9 mouse cellular contexts compared by ENCODE assay signal in the genomic region with DNA sequence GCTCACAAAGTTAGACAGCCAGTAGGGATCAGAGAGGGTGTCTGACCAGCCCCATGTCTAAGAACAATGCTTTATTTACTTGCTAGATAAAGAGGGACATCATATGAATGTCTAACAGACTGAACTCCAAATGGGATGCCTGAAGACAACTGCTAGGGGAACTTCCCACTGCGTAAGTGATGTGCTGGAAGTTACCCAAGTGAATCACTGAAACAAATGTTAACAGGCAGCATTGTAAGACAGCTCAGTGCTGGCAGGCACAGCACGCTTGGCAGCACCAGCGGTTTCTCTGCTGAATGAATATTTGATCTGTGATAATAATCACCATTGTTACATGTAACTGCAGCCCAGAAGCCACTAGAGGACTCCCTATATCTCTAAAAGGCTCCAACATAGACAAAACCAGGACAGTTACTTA. TPM values are rescaled to one million over a fixed set of nuclear protein-coding genes. Genes with fewer than 3 reads are reported as not detected.
A peak's percentile ranks its signal among the peaks of the same experiment; 100 is the strongest.
DNase-seq lines count a peak whose midpoint lies in the region; ATAC-seq and TF ChIP-seq lines count a peak whose summit lies in the region.
"Had no signal": no experiment of that assay in that cellular context is flagged by ENCODE, and none has a peak within 500 bp of the region (broad histone marks: within the 10 kb centered on the region; RNA-seq: fewer than 3 reads in every experiment).

No protein-coding gene starts in this region.

- no peak for TF ChIP-seq POLR2A in kidney, adult 2 months (IDR thresholded peaks at IDR 0.05; ENCODE audit: low read depth, low read length)
- no peak for TF ChIP-seq POLR2A in brain, embryonic 14.5 days (IDR thresholded peaks at IDR 0.05; ENCODE audit: borderline replicate concordance, extremely low read depth, insufficient read depth, insufficient read length, poor library complexity, severe bottlenecking)

- DNase-seq in kidney, adult 2 months, result peak; percentile 19
- no peak for DNase-seq in kidney, adult 8-10 months
- DNase-seq in brain, embryonic 14.5 days (ENCODE audit: low read depth), result peak; percentile 90
- peak; percentile 21 to 31 for DNase-seq in frontal cortex, postnatal 10 days (ENCODE audit: low spot score in 2 of 2)
- peak; percentile 39 to 85 for DNase-seq in layer of hippocampus, postnatal 14 days (ENCODE audit: low spot score in 2 of 2)
- no peak for DNase-seq in spleen, adult 18-20 months
- no peak for DNase-seq in urinary bladder, postnatal 10 days (ENCODE audit: low spot score)

- no peaks in the 10 kb centered on the region for H3K9me3 ChIP-seq in neural tube, embryonic 14.5 days (ENCODE audit: control insufficient read depth, low read length)
- H3K9me3 ChIP-seq: heart, embryonic 13.5 days had no signal

- no peak overlapping the region for H3K4me3 ChIP-seq in kidney, adult 2 months (ENCODE audit: insufficient read depth, low read depth, low read length)
- H3K4me3 ChIP-seq in neural tube, embryonic 14.5 days (ENCODE audit: low read depth, low read length), result no peak overlapping the region
- H3K4me3 ChIP-seq: heart, embryonic 13.5 days had no signal

- no peaks in the 10 kb centered on the region for H3K4me1 ChIP-seq in kidney, adult 2 months (ENCODE audit: control insufficient read depth, insufficient read depth, low read length)
- H3K4me1 ChIP-seq in neural tube, embryonic 14.5 days (ENCODE audit: control insufficient read depth, insufficient read depth, low read length), result no peaks in the 10 kb centered on the region
- H3K4me1 ChIP-seq: heart, embryonic 13.5 days had no signal

- H3K4me2 ChIP-seq in neural tube, embryonic 14.5 days (ENCODE audit: low read depth, low read length), result no peak overlapping the region
- H3K4me2 ChIP-seq: heart, embryonic 13.5 days had no signal

- no peak overlapping the region for H3K9ac ChIP-seq in neural tube, embryonic 14.5 days (replicated peaks; ENCODE audit: low read depth, low read length)
- H3K9ac ChIP-seq: heart, embryonic 13.5 days had no signal

- no peaks in the 10 kb centered on the region for H3K27me3 ChIP-seq in kidney, adult 2 months (replicated peaks; ENCODE audit: control insufficient read depth, insufficient read depth, low read length)
- no peaks in the 10 kb centered on the region for H3K27me3 ChIP-seq in neural tube, embryonic 14.5 days (ENCODE audit: control insufficient read depth, insufficient read depth, low read length)
- H3K27me3 ChIP-seq: heart, embryonic 13.5 days had no signal

- 53% methylated on average over 3 of the region's 3 CpGs for WGBS in kidney, adult 2 months
- WGBS in neural tube, embryonic 14.5 days, result 53% methylated on average over 3 of the region's 3 CpGs

- ATAC-seq in neural tube, embryonic 14.5 days (ENCODE audit: low read depth), result peak; percentile 86

- no peaks in the 10 kb centered on the region for H3K36me3 ChIP-seq in kidney, adult 2 months (ENCODE audit: control insufficient read depth, insufficient read depth, low read length)
- no peaks in the 10 kb centered on the region for H3K36me3 ChIP-seq in neural tube, embryonic 14.5 days (ENCODE audit: control insufficient read depth, insufficient read depth, low read length)

- TF ChIP-seq CTCF in kidney, adult 2 months (conservative IDR thresholded peaks at IDR 0.05; ENCODE audit: insufficient read depth, insufficient read length, low read depth, low read length), result no peak
- TF ChIP-seq CTCF in brain, embryonic 14.5 days (IDR thresholded peaks at IDR 0.05; ENCODE audit: borderline replicate concordance, extremely low read depth, insufficient read depth, insufficient read length), result no peak

- H3K27ac ChIP-seq in kidney, adult 2 months (ENCODE audit: insufficient read depth, low read depth, low read length), result no peak overlapping the region
- H3K27ac ChIP-seq in neural tube, embryonic 14.5 days (ENCODE audit: low read depth, low read length), result no peak overlapping the region
- H3K27ac ChIP-seq: heart, embryonic 13.5 days had no signal

RNA-seq across cellular contexts. Expression of gene Tpd52l1, which starts 58.4 kb away (rescaled TPM):
- polyA plus RNA-seq in kidney, adult 2 months (2012; rRNA removed), result 14.6 and 18.5 TPM in 2 replicates
- 13.7 and 18.0 TPM in 2 replicates for polyA plus RNA-seq in brain, embryonic 14.5 days (2012; rRNA removed)
- 10 to 100 TPM; 21.7 to 24.7 TPM for total RNA-seq in layer of hippocampus, postnatal 14 days (2021)
- 36.9 and 47.6 TPM in 2 replicates for polyA plus RNA-seq in neural tube, embryonic 14.5 days (2014; fragmentation: Nextera tagmentation; extraction: Ambion mirVana)

Comparison
In these comparisons a context has a peak if more than half of its experiments do, and no peak if none do; other contexts are left out.
1. DNase-seq: peak in kidney, adult 2 months (single experiment), brain, embryonic 14.5 days (single experiment), frontal cortex, postnatal 10 days (2 of 2) and layer of hippocampus, postnatal 14 days (2 of 2); none in kidney, adult 8-10 months (0 of 2), spleen, adult 18-20 months (0 of 2) and urinary bladder, postnatal 10 days (single experiment).